Mouse (Mus musculus) left cerebral cortex, postnatal 36 days (tissue): ENCODE measurements around the gene Cntnap5c. TPM values are rescaled to one million over a fixed set of nuclear protein-coding genes. Genes with fewer than 3 reads are reported as not detected.
A peak's percentile ranks its signal among the peaks of the same experiment; 100 is the strongest.

Source experiments
- DNase-seq, 2 experiments: peaks; one replicate each; pipeline ENCODE4 v3.0.0; 2021 to 2022; ENCODE audit warnings: low spot score in 2 of 2, mixed read lengths in 1 of 2
- intact Hi-C: fragments of 180-260 bp; cut with DNase I; formaldehyde crosslinking; loops from one replicate; pipeline ENCODE4 v1.15.1; 2025
- total RNA-seq, 2 experiments: library from RNA; stranded (reverse); gene quantifications; 2 replicates each; pipeline ENCODE4 v1.2.3; 2021

Gene Cntnap5c
- total RNA-seq, 2 experiments from 2014 or later = 5.4 to 8.4 TPM

DNA sequence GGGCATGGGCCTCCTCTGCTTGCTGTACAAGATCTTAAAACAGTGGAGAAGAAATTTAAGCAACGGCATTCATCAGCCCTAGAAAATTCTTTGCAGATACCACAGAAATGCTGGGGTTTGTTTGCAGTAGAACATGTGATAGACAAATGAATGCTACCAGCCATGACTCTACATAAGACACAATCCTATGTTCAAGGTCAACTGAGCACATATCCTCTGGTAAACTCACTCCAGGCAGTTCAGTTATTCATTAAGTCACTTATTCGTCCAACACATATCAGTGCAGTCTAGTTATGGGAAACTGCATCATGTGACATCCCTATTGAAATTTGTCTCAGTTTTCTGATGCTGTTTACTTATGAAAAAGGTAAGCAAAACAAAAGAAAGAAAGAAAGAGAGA is 229.7 kb downstream of the Cntnap5c start:
- intact Hi-C loops = no loop called here
- no peak for DNase-seq

- DNase-seq = no peak
- intact Hi-C loops = no loop called here
Measured at GRCm38 (mm10) chr17:58002845-58003244, 233.5 kb downstream of the Cntnap5c start.

- intact Hi-C loops = no loop called here
- DNase-seq = no peak
Measured at GRCm38 (mm10) chr17:58003322-58003721, 234.0 kb downstream of the Cntnap5c start.

GRCm38 (mm10) chr17:58004491-58004890 is 235.1 kb downstream of the Cntnap5c start:
- DNase-seq = no peak
- intact Hi-C loops = no loop called here

DNA sequence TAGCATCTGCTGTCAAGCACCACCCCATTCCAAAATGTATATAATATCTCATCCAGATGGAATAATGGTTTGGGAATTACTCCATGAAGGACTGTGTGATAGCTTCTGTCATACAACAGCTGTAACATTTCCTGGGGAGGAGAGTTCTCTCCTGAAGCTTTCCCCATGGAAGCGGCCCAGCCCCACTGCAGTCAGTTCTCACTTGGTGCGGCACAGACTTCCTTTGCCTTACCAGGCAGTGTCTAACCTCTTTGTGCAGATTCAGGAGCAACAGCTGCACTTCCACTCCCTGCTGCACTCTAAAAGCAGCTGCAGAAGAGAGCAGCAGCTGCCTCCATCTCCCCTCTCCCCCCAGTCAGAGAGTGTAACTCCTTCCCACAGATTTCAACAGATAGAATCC is 271.8 kb downstream of the Cntnap5c start:
- intact Hi-C loops = no loop called here
- DNase-seq = no peak

DNA sequence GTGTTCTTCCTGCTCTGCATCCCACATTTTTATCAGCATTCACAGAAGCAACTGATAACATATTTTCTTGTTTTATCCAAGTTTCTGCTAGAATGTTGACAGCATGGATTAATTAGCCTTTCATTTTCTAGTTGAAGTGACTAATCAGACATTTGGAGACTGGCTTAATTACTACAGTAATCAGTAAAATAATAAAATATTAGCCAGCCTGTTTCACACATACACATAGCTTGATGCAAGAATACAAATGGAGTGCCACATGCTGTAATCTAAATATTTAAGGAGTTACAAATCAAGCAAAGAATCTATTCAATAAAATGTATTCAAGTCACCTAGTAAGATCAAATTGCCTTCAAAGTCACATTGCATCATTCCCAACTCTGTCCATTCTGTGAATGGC is 275.8 kb downstream of the Cntnap5c start:
- intact Hi-C loops = no loop called here
- no peak for DNase-seq

GRCm38 (mm10) chr17:58069912-58070311 is 300.5 kb downstream of the Cntnap5c start:
- DNase-seq = no peak
- intact Hi-C loops = no loop called here

GRCm38 (mm10) chr17:58082676-58083075 is 313.3 kb downstream of the Cntnap5c start:
- DNase-seq = no peak

DNA sequence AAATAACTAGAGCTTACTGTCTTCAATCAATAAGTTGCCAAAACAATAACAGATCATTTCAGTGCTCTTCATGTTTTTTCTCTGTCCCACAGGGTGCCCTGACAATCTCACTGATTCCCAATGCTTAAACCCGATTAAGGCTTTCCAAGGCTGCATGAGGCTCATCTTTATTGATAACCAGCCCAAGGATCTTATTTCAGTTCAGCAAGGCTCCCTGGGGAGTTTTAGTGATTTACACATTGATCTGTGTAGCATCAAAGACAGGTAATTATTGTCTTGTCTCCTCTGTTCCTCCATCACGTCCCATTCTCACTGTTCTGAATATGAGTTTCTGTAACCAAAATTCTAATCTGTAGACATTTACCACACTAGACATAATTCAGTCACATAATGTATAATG is 335.1 kb downstream of the Cntnap5c start:
- DNase-seq = no peak
- intact Hi-C loops = no loop called here

More at GRCm38 (mm10) chr17:58082676-58083075, 313.3 kb downstream of the Cntnap5c start:
- intact Hi-C loops = no loop called here

DNA sequence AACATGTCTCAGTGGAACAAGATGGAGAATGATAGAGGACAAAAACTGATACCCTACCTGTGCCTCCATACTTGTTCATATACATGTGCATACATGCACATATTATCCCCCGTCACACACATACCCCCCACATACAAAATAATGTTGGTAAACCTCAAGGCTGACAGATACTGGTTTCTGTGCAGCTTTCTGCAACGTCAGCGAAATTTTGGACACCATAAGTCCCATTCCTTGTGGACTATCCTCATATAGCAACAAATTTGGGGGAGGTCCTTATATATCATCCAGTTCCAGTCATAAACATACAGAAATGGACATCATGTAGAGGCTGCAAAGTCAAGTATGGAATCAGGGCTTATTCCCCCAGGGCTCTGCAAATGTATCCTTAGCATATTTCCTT is 338.5 kb downstream of the Cntnap5c start:
- DNase-seq = no peak
- intact Hi-C loops = no loop called here

GRCm38 (mm10) chr17:58108335-58108734 is 339.0 kb downstream of the Cntnap5c start:
- no peak for DNase-seq
- intact Hi-C loops = no loop called here

DNA sequence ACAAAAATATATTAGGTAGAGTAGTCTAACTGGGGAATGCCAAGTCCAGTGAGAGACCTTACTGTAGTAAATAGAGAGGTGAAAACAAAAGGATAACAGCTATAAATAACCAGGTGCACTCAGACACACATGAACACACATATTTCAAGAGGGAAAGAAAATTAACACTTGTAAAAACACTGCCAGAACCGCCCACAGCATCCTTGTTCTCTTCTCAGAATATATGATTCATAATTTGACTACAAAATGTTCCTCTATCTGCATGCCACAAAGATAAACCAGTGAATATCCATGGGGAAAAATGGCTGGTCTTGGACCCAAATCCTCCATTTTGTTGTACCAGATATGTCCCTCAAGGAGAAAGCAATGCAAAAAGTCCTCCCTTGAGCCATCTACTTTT is 417.8 kb downstream of the Cntnap5c start:
- peak; percentile 40 to 47 for DNase-seq
- intact Hi-C loops = no loop called here

- intact Hi-C loops = no loop called here
- DNase-seq = no peak
Measured at GRCm38 (mm10) chr17:58201148-58201547, 431.8 kb downstream of the Cntnap5c start.

DNA sequence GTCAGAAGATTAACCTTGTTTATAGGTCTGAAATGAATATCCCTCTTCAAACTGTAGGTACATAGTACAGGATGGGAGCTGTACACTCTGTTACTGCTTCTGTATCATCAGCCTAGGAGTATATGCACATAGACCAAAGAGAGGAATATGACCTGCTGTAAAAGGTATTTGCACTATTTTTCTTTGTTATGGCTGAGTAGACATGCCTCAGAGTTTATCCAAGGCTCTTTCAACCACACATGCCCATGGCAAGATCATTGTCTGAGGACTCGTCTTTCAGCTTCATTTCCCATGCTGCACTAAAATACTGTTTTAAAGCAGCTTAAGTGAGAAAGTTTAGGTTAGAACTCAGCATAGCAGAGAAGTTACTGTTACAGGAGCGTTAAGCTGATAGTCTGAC is 498.7 kb downstream of the Cntnap5c start:
- intact Hi-C loops = no loop called here
- no peak for DNase-seq

DNA sequence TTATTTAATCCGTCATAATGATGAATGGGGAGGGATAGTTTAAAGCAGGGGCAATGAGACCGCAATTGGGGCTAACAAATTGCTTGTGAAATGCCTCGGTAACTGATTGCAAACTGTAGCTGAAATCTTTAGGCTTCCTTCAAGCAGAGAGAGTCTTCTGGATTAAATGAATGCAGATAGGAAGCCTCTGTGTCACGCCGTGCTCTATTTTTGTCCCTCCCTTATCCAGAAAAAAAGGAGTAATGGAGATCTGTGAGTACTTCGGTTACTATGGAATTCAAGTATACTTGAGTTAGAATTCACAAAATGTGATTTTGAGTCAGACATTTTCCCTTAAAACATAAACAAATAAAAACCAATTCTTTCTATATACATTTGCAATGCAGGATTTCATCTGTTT is 581.9 kb downstream of the Cntnap5c start:
- no peak for DNase-seq
- intact Hi-C loops = no loop called here

DNA sequence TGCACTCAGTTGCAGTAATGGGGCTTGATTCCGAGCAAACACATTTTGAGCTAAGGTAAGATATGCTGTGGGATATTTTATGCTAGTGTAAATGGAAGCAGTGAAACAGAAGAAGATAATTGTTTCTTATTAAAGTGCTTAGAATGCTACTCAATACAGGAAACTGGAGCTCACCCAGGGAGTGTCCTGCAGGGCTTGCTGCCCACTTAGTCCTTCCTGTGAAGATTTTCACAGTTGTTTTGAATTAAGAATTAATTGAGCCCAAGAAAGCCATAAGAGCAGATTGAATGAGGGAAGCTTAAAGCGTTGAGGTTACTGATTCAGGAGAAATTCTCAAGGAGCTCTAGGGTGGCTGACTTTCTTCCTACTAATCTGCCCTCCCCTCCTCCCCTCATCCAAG is 586.9 kb downstream of the Cntnap5c start:
- intact Hi-C loops = no loop called here
- no peak for DNase-seq

- DNase-seq = no peak
- intact Hi-C loops = no loop called here
Measured at GRCm38 (mm10) chr17:58363582-58364267, 594.4 kb downstream of the Cntnap5c start.

DNA sequence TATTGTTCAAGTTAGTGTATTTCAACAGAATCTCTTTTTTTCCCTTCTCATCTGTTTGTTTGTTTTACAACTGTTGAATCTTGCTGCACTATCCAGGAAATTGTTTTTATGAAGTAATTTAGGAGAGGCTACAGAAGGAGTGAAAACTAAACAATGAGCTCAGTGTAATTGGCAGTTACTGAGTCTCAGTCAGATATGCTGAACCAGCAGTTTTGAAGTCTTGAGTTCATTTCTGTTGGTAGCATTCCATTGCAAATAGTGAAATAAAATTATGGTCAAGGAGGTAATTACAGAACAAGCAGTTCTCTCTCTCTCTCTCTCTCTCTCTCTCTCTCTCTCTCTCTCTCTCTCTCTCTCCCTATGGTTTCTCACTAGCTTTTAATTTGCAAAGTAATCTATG is 600.7 kb downstream of the Cntnap5c start:
- intact Hi-C loops = no loop called here
- no peak for DNase-seq

GRCm38 (mm10) chr17:58407769-58408168 is 638.4 kb downstream of the Cntnap5c start:
- no peak for DNase-seq
- intact Hi-C loops = no loop called here

DNA sequence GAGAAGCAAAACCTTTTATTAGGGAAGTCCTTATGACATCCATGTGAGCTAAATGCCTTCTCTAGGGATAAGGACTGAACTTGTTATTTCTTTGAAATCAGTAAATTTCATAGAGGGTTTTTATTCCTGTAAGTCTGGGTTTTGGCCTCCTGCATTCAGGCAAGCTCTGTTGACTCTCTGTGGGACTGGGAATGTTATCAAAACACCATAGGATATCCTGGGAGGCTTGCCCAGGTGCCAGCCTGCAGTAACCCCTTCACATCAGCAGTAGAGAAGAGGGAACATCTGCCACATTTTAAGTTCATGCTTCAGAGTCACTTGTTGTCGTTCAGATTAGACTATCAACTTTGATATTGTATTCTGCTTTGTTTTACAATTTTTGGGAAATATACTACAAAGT is 639.4 kb downstream of the Cntnap5c start:
- no peak for DNase-seq
- intact Hi-C loops = no loop called here

- intact Hi-C loops = no loop called here
- DNase-seq = no peak
Measured at GRCm38 (mm10) chr17:58437443-58437842, 668.1 kb downstream of the Cntnap5c start.
